Mouse (Mus musculus): ENCODE results near the gene Gmfb. TPM values are rescaled to one million over a fixed set of nuclear protein-coding genes. Genes with fewer than 3 reads are reported as not detected.

Gene Gmfb
- total RNA-seq, 1 experiment from 2014 or later: 80.9 TPM

DNA sequence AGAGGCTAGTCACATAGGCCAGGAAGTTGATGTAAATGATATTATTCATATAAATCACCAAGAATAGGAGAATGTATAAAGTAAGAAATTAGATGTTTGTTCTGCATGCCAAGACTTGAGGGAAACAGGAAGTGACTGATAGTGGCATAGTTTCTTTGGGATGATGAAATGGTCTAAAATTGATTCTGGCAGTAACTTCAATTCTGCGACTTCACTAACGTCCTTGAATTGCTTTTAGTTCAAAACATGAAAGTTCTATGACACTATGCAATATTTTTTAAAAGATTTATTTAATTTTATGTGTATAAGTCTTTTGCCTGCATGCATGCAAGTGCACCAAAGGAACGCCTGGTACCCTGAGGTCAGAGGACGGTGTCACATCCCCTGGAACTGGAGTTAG lies 18.8 kb downstream of the Gmfb start:
- DNase-seq: no peak

DNA sequence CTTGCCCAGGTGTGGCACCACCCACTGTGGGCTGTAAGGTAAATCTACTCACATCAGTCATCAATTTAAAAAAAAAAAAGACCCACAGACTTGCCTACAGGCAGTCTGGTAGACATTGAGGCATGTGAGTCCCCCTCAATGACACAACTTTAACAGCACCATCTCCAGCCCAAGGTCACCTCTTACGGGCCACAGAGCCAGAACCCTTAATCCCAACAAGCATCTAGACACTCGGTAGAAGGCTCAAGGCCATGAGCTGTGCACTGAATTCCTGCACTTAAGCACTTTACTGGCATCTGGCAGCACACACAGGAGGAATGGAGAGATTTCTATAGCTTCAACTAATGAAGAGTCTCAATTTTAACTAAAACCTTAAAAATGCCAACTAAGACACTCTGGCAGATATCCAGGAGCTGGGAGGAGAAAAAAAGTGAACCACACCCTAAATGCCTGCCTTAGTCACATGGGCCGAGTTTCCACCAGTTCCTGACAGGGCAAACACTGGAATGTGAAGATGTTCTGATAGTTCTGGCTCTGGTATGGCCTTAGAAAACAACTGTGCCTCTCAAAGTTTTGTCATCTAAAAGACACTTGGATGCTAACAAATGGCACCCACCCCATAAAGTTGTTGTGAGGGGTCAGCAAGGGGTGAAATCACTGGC lies 21.2 kb downstream of the Gmfb start:
- no peak for DNase-seq

DNA sequence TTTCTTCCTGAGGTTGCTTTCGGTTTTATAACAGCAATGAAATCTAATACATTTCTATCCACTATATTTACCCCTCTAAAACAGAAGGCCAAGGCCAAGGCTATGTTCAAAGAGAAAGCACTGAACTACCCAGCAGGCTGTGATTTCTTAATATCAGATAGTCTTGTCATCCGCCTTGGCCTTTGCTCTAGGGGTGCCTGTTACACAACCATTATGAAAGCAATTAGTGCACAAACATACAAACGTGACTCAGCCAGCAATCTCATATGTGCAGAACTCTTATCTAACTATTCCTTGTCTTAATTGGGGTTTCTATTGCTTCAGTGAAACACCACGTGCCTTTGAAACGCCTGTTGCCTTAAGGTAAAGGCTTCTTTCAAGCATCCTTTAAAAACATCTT lies 27.9 kb downstream of the Gmfb start:
- peak; percentile 59 for DNase-seq

DNA sequence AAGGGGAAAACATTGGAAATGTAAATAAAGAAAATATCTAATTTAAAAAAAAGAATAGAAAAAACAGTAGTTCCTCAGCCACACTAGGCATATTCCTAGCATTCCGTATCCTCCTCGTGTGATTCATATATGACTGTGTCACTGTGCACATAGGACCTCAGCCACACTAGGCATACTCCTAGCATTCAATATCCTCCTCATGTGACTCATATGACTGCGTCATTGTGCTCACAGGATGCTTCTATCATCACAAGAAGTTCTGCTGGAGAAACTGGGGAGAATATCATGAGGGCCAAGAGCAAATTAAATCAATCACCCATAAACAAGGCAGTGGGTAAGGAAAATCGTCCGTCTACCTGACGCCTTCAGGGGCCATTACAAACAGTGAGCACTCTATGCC lies 31.3 kb downstream of the Gmfb start:
- DNase-seq: no peak

DNA sequence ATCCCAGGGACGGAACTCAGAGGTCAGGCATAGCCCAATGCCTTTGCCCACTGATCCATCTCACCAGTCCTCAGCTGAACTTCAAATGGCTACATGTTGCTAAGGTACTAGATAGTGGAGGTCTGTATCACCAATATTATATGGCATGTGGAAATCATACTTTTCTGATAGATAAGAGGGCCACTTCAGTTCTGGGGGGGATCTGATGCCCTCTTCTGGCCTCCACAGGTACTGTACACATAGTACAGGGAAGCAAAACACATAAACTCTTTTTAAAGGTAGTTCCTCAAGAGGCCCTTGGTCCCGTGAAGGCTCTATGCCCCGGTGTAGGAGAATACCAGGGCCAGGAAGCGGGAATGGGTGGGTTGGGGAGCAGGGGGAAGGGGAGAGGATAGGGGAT lies 31.7 kb downstream of the Gmfb start:
- DNase-seq: peak; percentile 46

DNA sequence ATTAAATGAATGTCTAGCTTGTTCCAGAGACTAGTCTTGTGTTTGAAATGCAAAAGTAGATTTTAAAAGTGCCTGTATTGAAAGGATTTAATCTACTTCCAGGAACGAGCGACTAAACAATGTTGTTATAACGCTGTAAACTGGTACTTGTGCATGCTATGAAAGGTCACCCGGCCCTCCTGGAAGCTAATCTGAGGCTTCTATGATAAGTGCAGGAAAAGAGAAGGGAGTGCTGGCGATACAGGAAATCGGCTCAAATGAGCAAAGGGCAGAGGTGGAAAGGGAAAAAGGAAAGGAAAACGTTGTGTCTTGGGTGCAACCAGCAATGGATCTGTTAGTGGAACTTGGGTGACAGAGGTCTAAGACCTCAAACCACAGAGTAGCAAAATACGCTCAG lies 33.5 kb downstream of the Gmfb start:
- peak; percentile 27 for DNase-seq

DNA sequence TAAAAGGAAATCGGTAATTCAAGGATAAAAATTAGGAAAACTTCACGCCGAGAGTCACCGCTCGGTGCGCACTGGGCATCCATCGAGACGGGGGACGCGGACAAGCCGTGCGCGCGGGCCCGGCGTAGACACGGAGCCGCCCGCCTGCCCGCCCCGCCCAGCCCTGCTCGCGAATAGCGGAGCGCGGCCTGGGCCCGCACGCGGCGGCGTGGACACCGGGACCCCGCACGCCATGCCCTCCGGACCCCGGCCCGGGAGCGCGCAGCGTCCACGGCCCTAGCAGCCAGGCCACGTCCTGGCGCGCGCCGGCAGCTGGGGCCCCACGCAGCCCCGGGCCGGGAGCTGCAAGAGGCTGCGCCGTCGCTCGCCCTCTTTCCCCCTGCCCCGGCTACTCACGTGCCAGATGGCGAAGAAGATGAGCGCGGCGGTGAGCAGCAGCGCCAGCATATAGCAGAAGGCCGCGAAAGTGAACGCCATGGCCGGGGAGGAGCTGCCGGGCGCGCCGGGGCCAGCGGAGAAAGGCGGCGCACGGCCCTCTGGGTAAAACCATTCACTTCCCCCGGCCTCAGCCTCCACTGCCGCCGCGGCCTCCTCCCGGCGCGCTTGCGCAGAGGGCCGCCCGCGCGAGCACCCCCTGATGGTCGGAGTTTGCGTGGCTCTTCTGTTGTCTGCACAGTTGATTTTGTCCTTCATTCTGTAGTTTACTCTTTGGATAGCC lies 34.1 kb downstream of the Gmfb start, which contains the start of gene Cnih1:
TSS of gene Cnih1 (minus strand) at position 625 of the 718 bp plus-strand sequence.
- DNase-seq: peak; percentile 95

DNA sequence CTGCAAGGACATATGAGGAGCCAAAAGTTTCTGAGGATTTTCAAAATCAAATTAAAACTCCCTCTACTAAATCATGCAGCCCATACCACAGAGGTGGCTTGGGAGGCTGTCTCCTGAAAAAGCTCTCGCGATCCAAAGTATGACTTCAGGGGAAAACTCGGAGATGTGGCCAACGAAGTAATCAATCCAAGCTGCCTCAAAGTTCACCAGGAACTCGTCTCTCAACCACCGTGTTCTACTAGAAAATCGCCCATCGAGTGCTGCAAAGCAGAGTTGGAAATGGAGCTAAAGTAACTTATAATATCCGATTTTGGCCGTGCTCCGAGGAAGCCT lies 34.6 kb downstream of the Gmfb start:
- no peak for DNase-seq

DNA sequence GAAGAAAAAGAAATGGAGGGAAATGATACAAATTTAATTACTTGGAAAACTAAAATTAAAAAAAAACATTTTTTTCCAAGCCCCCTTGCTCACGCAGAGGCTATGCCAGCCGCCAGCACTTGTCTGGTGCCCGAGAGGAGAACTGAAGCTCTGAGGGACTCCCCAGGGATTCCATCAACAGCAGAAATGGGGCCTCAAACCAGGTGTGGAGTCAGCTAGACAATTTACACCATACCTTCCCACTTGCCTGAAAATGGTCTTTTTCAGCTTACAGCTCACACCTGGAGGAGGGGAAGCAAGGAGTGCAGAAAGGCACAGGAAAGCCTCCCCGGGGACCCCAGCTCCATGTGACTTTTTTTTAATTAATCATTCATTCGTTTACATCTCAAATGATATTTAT lies 36.8 kb downstream of the Gmfb start:
- no peak for DNase-seq

DNA sequence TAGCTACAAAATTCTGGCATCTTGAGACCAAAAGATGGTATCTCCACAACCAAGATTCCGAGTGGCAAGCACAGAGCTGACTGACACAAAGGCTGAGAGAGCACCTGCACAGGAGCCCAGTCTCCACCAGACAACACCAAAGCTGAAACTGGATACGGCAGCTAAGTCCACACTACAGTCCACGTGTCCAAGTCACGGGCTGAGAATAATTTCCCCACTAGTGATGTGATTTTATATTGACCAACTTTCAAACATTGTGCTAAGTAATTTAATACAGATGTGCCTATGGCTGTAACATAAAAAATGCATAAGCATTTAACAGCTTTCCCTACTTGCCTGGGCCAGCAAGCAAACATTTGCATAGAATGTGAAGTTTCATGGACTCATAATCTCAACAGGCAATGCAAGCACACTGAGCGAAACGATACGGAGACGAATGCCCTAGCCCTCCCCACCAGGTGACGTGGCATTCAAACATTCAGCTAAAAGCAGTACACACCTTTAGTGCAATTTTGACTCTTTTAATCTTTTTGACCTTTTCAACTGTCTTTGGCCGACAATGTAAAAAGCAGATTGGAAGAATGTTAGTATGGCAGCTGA lies 38.6 kb downstream of the Gmfb start:
- DNase-seq: no peak

DNA sequence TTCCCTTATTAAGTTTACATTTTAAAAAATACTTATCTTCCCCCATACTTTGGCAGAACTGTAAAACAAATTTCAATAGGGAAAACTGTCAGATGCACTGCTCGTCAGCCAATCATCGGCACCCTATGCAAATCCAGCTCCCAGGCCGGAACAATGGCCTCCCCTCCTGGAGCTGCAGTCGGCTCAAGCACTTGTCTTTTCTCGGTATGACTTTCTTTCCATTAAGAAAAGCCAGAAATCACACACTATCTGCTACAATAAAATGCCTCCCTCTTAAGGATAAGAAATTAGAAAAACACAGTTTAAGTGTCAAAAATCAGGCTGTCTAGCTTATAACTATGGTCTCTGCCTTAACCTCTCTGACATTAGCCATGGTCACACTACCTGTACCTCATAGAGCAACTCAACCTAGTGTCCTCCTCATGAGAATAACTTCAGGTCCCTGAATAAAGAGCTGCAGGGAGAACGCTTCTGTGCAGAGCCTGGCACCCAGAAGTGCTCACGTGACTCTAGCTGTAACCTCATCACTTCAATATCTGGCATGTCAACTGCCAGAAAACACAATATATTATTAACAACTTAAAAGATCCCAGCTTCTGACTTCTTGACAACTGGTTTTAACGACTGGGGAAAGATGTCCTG lies 39.7 kb downstream of the Gmfb start:
- DNase-seq: no peak

DNA sequence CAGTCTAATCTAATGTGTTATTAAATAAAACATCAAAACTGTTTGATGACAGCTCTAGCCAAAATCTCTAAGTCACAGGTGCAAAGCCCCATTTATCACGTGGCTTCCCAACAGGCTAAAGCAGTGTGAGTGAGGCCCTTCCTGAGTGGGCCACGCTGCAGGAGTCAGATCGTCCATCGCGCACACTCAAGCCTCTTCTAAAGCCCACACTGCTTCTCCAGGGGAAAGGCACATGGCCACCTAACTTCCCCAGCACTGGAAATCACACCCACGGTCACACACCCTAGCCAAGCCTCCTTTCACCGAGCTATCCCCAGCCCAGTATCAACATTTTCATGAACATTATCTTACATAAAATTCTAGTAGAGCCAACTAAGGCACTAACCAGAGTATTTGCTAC lies 41.0 kb downstream of the Gmfb start:
- no peak for DNase-seq

DNA sequence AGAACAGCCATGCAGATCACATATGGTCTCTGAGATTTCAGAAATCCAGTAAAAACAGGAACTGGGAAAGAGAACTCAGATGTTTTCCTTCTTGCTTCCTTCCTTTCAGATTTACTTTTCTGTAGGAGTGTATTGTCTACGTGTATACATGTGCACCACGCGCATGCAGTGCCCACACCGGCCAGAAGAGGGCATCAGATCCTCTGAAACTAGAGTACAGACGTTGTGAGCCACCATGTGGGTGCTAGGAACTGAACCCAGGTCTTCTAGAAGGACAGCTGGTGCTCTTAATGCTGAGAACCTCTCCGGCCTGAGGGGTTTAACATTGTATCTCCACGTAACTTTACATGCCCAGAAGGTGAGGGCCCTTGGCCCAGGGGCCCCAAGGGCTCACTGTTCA lies 42.8 kb downstream of the Gmfb start:
- no peak for DNase-seq

DNA sequence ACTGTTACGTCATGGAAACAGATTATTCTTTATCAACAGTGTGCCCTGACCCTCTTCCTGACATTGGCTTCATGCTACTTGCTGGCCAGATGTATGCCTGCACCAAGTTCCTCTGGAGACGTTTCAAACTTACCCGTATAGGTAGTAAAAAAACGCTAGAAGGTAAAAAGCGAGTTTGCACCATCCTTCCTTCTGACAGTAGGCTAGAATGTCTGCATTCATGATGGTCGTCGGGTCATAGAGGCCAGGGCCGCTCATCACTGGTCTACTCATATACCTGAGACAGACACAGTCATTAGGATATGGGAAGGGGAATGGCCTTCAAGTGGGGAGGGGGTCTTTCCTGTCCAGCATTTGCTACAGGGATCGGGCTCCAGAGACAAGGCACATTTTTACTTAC lies 43.3 kb downstream of the Gmfb start:
- DNase-seq: no peak

DNA sequence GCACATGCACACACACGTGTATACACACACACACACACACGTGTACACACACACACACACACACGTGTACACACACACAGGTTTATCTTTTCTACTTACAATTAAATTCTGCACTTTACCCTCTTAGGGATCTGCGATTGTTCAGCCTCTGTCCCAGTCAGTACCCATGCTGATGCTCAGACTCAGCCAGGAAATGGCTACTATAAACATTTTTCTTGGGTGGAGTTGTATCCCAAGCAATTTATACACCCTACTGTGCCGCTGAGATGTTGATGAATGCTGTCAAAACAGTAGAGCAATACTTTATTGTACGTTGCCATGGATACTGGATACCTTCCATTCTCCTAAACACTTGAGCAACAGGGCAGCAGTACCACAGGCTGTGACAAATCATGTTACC lies 52.0 kb downstream of the Gmfb start:
- no peak for DNase-seq

DNA sequence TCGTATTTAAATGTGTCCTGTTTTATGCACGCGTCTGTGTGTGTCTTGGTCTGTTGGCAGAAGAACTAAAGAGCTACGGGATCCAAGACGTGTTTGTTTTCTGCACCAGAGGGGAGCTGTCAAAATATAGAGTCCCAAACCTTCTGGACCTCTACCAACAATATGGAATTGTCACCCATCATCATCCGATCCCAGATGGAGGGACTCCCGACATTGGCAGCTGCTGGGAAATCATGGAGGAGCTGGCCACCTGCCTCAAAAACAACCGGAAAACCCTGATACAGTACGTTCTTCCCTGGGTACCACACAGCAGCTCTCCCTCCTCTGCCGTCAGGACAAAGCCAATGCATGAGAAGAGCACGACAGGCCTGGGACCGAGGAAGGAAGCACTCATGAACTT lies 54.9 kb downstream of the Gmfb start:
- no peak for DNase-seq

DNA sequence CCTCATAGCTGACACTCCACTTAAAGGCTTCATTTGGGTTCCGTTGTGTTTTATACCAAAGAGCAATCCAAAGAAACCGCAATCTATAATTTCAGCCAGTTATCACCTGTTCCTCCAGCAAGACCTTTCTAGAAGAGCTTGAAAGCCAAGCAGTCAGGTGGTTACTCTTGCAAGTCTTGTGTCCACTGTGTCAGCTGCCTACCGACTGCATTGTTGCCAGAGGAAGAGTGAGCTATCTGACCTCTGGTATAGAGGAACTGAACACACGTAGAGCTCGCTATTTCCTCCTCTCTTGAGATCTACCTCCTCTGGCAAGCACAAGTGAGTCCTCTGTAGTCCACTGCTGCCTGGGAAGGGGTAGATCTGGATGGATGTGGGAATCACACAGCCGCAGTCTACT lies 60.9 kb downstream of the Gmfb start:
- no peak for DNase-seq

DNA sequence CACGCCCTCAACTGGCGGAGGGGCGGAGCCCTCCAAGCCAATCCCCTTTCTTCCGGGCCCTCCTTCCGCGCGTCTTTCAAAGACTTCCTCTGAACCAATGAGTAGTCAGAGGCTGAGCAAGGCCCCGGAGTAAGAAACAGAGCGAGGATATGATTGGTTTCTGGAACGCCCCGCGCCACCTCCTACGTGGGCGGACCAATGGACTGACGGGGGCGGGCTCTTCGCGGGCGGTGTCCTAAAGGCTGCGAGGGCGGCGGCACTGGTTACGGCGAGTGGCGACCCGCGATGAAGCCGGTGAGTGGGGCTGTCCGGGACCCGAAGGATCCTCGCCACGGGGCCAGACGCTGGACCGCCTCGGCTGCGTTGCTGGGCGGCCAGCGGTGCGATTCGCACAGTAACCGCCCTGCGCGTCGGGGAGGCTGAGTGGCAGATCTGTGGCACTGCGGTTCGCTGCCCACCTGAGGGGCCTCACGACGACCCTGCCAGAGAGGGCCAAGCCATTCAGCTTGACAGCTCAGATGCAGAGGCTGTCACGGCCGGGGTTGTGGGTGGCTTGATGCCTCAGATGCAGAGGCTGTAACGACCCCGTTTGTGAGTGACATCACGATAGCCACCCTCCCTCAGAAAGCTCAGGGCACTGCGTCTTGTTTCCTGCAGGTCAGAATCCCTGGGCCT lies 61.5 kb downstream of the Gmfb start, which contains the start of gene Cdkn3:
TSS of gene Cdkn3 (plus strand) at position 187 of the 675 bp plus-strand sequence.
- peak; percentile 96 for DNase-seq

DNA sequence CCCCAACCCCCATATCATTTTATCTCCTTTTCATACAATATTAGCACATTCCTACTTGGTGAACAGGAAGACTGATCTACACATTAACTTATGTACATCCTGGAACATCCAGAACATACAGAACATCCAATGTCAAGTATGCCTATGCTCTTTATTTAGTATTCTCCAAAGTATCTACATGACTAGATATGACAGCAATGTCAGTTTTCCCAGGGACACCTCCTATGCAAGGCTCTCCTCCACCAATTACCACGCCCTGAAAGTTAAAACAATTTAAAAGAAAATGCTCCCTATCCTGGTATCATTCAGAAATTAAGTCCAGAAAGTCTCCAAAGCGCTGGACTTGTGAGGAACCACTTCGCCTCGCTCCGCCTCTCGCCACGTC lies 62.1 kb downstream of the Gmfb start:
- no peak for DNase-seq

Data from adrenal gland, postnatal 14 days (tissue).